Mouse (Mus musculus) urinary bladder, adult 2 months (tissue): ENCODE measurements around the gene Acer1. TPM values are rescaled to one million over a fixed set of nuclear protein-coding genes. Genes with fewer than 3 reads are reported as not detected.
"Not testable (repeated sequence)": the region's sequence is repeated elsewhere in the genome, so short reads cannot be mapped to it uniquely, and the experiment has no call there.

ENCODE experiments used
- DNase-seq: peaks from one replicate; pipeline ENCODE4 v3.0.0; 2022; ENCODE audit warnings: low spot score
- polyA plus RNA-seq: library from polyadenylated mRNA; depleted of rRNA; stranded (reverse); fragments of >200 nt; gene quantifications from 2 replicates; pipeline ENCODE4 v1.2.3, GENCODE M21; 2012

Acer1 gene
- polyA plus RNA-seq, 1 experiment = 0.17 TPM

GRCm38 (mm10) chr17:56952639-56953038 lies 29.3 kb downstream of the Acer1 start:
- no peak for DNase-seq

- no peak for DNase-seq
Observed at GRCm38 (mm10) chr17:56950915-56951314, 31.0 kb downstream of the Acer1 start.

- no peak for DNase-seq
Observed at GRCm38 (mm10) chr17:56938751-56939150, 43.2 kb downstream of the Acer1 start.

- no peak for DNase-seq
Observed at GRCm38 (mm10) chr17:56936731-56937130, 45.2 kb downstream of the Acer1 start.

GRCm38 (mm10) chr17:56935363-56936131 lies 46.4 kb downstream of the Acer1 start, which contains the start of gene Mllt1:
Gene Mllt1, minus strand, starts transcription at chr17:56935415.
- DNase-seq = peak; percentile 99

GRCm38 (mm10) chr17:56934545-56935330 lies 47.2 kb downstream of the Acer1 start:
- DNase-seq = no peak

- no peak for DNase-seq
Observed at GRCm38 (mm10) chr17:56933395-56933794, 48.5 kb downstream of the Acer1 start.

- no peak for DNase-seq
Observed at GRCm38 (mm10) chr17:56930026-56930425, 51.9 kb downstream of the Acer1 start.

GRCm38 (mm10) chr17:56929530-56929929 lies 52.4 kb downstream of the Acer1 start:
- DNase-seq = no peak

GRCm38 (mm10) chr17:56929101-56929500 lies 52.8 kb downstream of the Acer1 start:
- DNase-seq = no peak

GRCm38 (mm10) chr17:56925998-56926397 lies 55.9 kb downstream of the Acer1 start:
- DNase-seq = no peak

- DNase-seq = no peak
Observed at GRCm38 (mm10) chr17:56919725-56920124, 62.2 kb downstream of the Acer1 start.

GRCm38 (mm10) chr17:56917166-56917565 lies 64.8 kb downstream of the Acer1 start:
- DNase-seq = no peak

GRCm38 (mm10) chr17:56913444-56913843 lies 68.5 kb downstream of the Acer1 start:
- DNase-seq = no peak

- no peak for DNase-seq
Observed at GRCm38 (mm10) chr17:56913023-56913422, 68.9 kb downstream of the Acer1 start.

- not testable (repeated sequence) for DNase-seq
Observed at GRCm38 (mm10) chr17:56909764-56910163, 72.2 kb downstream of the Acer1 start.

- DNase-seq = no peak
Observed at GRCm38 (mm10) chr17:56907887-56908286, 74.0 kb downstream of the Acer1 start.

- DNase-seq = peak; percentile 67
Observed at GRCm38 (mm10) chr17:56907096-56907495, 74.8 kb downstream of the Acer1 start.

GRCm38 (mm10) chr17:56906166-56906565 lies 75.8 kb downstream of the Acer1 start:
- DNase-seq = no peak
